Mouse (Mus musculus) thymus, adult 18-20 months (tissue): ENCODE data around the gene Ddx46.
A peak's percentile ranks its signal among the peaks of the same experiment; 100 is the strongest.

Experiments used
- DNase-seq, 2 experiments: peaks; one replicate each; pipeline ENCODE4 v3.0.0; 2022; ENCODE audit warnings: mixed read lengths in 2 of 2

Ddx46 gene

GRCm38 (mm10) chr13:55726598-55727119, 91.8 kb downstream of the Ddx46 start:
- no peak for DNase-seq

- DNase-seq: peak; percentile 81 to 83
Observed at GRCm38 (mm10) chr13:55727120-55727838, 92.5 kb downstream of the Ddx46 start, which contains the start of gene Pcbd2. Gene Pcbd2, plus strand, starts transcription at chr13:55727368.

- DNase-seq: peak; percentile 56 to 76
Observed at GRCm38 (mm10) chr13:55727839-55728238, 93.0 kb downstream of the Ddx46 start.

- DNase-seq: no peak
Observed at GRCm38 (mm10) chr13:55730716-55731115, 95.9 kb downstream of the Ddx46 start.
